Mouse (Mus musculus): ENCODE measurements around the gene Fermt2. TPM values are rescaled to one million over a fixed set of nuclear protein-coding genes. Genes with fewer than 3 reads are reported as not detected.

Gene Fermt2
- polyA plus RNA-seq, 1 experiment from 2014 or later, result not detected

Other genes with a start within 250 kb of the Fermt2 start
- 14.7 to 22.5 TPM (median 19.4 TPM) in 3 replicates for gene Ero1l, start 211.3 kb downstream of the Fermt2 start, polyA plus RNA-seq (2018)
- gene Psmc6, start 200.3 kb downstream of the Fermt2 start, polyA plus RNA-seq (2018), result 68.8 to 188 TPM (median 89.7 TPM) in 3 replicates
- 13.7 to 22.3 TPM (median 15.2 TPM) in 3 replicates for gene Styx, start 179.0 kb downstream of the Fermt2 start, polyA plus RNA-seq (2018)
- 7.2 to 16.6 TPM (median 15.9 TPM) in 3 replicates for gene Gnpnat1, start 125.2 kb downstream of the Fermt2 start, polyA plus RNA-seq (2018)
- gene Ddhd1, start 128.0 kb upstream of the Fermt2 start, polyA plus RNA-seq (2018), result 9.3 to 37.9 TPM (median 28.4 TPM) in 3 replicates

Measured in macrophage (primary cell).